Mouse (Mus musculus) olfactory bulb, adult 2 months (tissue): ENCODE data around the gene Zfp142.

Source experiments
- CTCF ChIP-seq: fragments of 200-500 bp; IDR thresholded peaks from 2 replicates; pipeline ENCODE4 v1.5.1; 2012; ENCODE audit warnings: low read depth, mild to moderate bottlenecking, low read length, moderate library complexity; ENCODE audit not compliant: insufficient read depth
- POLR2A ChIP-seq: fragments of 200-500 bp; IDR thresholded peaks from 2 replicates; pipeline ENCODE4 v1.6.1; 2012; ENCODE audit warnings: mild to moderate bottlenecking, low read depth, low read length, moderate library complexity; ENCODE audit not compliant: insufficient read depth

DNA sequence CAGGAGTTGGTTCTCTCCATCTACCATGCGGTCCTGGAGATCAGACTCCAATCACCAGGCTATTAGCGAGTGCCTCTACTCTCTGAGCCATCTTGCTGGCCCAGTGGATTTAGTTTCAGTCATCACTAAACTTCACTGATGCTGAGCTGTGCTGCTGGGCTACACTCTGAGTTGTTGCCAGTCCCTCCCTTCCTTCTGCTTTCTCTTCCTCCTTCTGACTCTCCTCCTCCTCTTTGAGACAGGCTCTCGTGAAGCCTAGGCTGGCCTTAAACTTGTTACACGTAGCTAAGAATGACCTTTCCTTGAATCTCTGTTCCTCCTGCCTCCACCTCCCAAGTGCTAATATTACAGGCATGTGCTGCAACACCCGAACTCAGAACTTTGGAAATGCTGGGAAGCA, 29.0 kb downstream of the Zfp142 start:
- TF ChIP-seq CTCF: no peak
- TF ChIP-seq POLR2A: no peak
